Mouse (Mus musculus): ENCODE results near the gene Csf2rb2.

- TF ChIP-seq CTCF (IDR thresholded peaks at IDR 0.05; ENCODE audit: control insufficient read depth, insufficient read depth, insufficient replicate concordance, low read depth, low read length) (no peak), POLR2A (IDR thresholded peaks at IDR 0.05; ENCODE audit: control insufficient read depth, low read depth, low read length) (no peak)
Observed at GRCm38 (mm10) chr15:78298558-78298957, 7.0 kb downstream of the Csf2rb2 start.

Measured in testis, adult 2 months (tissue).